Mouse (Mus musculus) MEL (cell line): ENCODE measurements at regions not wholly inside any gene's neighbourhood (a gene's known extent, or its start where the extent isn't known, plus 50 kb on each side); places are given as distances from the start of the nearest gene placed in this dataset.

ENCODE experiments used
- DNase-seq: peaks from one replicate; pipeline ENCODE4 v3.0.0; 2011; ENCODE audit warnings: low read depth, low spot score
- H3K27ac ChIP-seq: 2 replicates; pipeline ENCODE4 v1.5.1; 2012; ENCODE audit warnings: low read depth, mild to moderate bottlenecking, control low read depth, low read length, moderate library complexity; ENCODE audit not compliant: control insufficient read depth
- H3K27me3 ChIP-seq, 2 experiments: fragments of 150-350 bp in 1 of 2; sonication (generic) in 1 of 2; 2 replicates each; pipeline ENCODE4 v1.6.1; 2012; ENCODE audit warnings: low read length in 2 of 2, mild to moderate bottlenecking in 2 of 2, improper control_type of control experiment in 1 of 2, moderate library complexity in 1 of 2; ENCODE audit not compliant: insufficient read depth in 2 of 2, control insufficient read depth in 1 of 2
- H3K36me3 ChIP-seq, 2 experiments: 2 replicates each; pipeline ENCODE4 v1.6.1; 2012 to 2014; ENCODE audit warnings: low read length in 2 of 2, improper control_type of control experiment in 1 of 2, inconsistent platforms in 1 of 2, mild to moderate bottlenecking in 1 of 2; ENCODE audit not compliant: insufficient read depth in 2 of 2, control insufficient read depth in 1 of 2
- H3K4me1 ChIP-seq, 2 experiments: fragments of 150-350 bp in 1 of 2; sonication (generic) in 1 of 2; 2 replicates each; pipeline ENCODE4 v1.6.1; 2012; ENCODE audit warnings: low read length in 2 of 2, improper control_type of control experiment in 1 of 2, mild to moderate bottlenecking in 1 of 2; ENCODE audit not compliant: insufficient read depth in 2 of 2, control insufficient read depth in 1 of 2
- H3K4me3 ChIP-seq, 2 experiments: fragments of 150-350 bp in 1 of 2; sonication (generic) in 1 of 2; 2 replicates each; pipeline ENCODE4 v1.5.1; 2012; ENCODE audit warnings: low read depth in 2 of 2, low read length in 2 of 2, mild to moderate bottlenecking in 2 of 2, moderate library complexity in 2 of 2, control low read depth in 1 of 2, improper control_type of control experiment in 1 of 2; ENCODE audit not compliant: control insufficient read depth in 1 of 2, insufficient read depth in 1 of 2
- H3K79me2 ChIP-seq: 2 replicates; pipeline ENCODE4 v1.6.1; 2012; ENCODE audit warnings: mild to moderate bottlenecking, low read length, moderate library complexity; ENCODE audit not compliant: control insufficient read depth, poor library complexity, insufficient read depth
- H3K9ac ChIP-seq: 2 replicates; pipeline ENCODE4 v1.6.1; 2012; ENCODE audit warnings: low read depth, mild to moderate bottlenecking, control low read depth, low read length, moderate library complexity; ENCODE audit not compliant: control insufficient read depth, poor library complexity, severe bottlenecking
- H3K9me3 ChIP-seq: fragments of 150-350 bp; sonication (generic); replicated peaks from 2 replicates; pipeline ENCODE4 v1.6.1; 2012; ENCODE audit warnings: mild to moderate bottlenecking, low read length, improper control_type of control experiment, moderate library complexity; ENCODE audit not compliant: insufficient read depth
- CHD1 ChIP-seq: IDR thresholded peaks from 2 replicates; pipeline ENCODE4 v1.6.1; 2012; ENCODE audit warnings: low read depth, mild to moderate bottlenecking, inconsistent platforms, low read length, improper control_type of control experiment
- CHD2 ChIP-seq: IDR thresholded peaks from 2 replicates; pipeline ENCODE4 v1.6.1; 2011; ENCODE audit warnings: low read length, improper control_type of control experiment
- EP300 ChIP-seq, 2 experiments: IDR thresholded peaks; 2 replicates each; pipeline ENCODE4 v1.6.1; 2011; ENCODE audit warnings: improper control_type of control experiment in 2 of 2, low read length in 2 of 2, low read depth in 1 of 2, mild to moderate bottlenecking in 1 of 2
- GABPA ChIP-seq: IDR thresholded peaks from 2 replicates; pipeline ENCODE4 v1.6.1; 2012; ENCODE audit warnings: low read depth, mild to moderate bottlenecking, inconsistent platforms, low read length, improper control_type of control experiment, moderate library complexity
- GATA1 ChIP-seq: IDR thresholded peaks from 2 replicates; pipeline ENCODE4 v1.6.1; 2011; ENCODE audit warnings: low read depth, low read length, improper control_type of control experiment
- HCFC1 ChIP-seq: IDR thresholded peaks from 2 replicates; pipeline ENCODE4 v1.6.1; 2012; ENCODE audit warnings: low read depth, mild to moderate bottlenecking, inconsistent platforms, low read length, improper control_type of control experiment, moderate library complexity
- KAT2A ChIP-seq: conservative IDR thresholded peaks from 2 replicates; pipeline ENCODE4 v1.6.1; 2012; ENCODE audit warnings: low read depth, low read length, improper control_type of control experiment, inconsistent platforms
- MAFK ChIP-seq: IDR thresholded peaks from 2 replicates; pipeline ENCODE4 v1.6.1; 2011; ENCODE audit warnings: low read depth, mild to moderate bottlenecking, low read length, improper control_type of control experiment, borderline replicate concordance
- MAZ ChIP-seq: IDR thresholded peaks from 2 replicates; pipeline ENCODE4 v1.6.1; 2012; ENCODE audit warnings: low read depth, mild to moderate bottlenecking, inconsistent platforms, low read length, improper control_type of control experiment
- MXI1 ChIP-seq: IDR thresholded peaks from 2 replicates; pipeline ENCODE4 v1.6.1; 2011; ENCODE audit warnings: mild to moderate bottlenecking, low read depth, low read length, improper control_type of control experiment
- MYB ChIP-seq: IDR thresholded peaks from 2 replicates; pipeline ENCODE4 v1.6.1; 2011; ENCODE audit warnings: mild to moderate bottlenecking, low read depth, low read length, improper control_type of control experiment
- MYC ChIP-seq: IDR thresholded peaks from 2 replicates; pipeline ENCODE4 v1.6.1; 2011; ENCODE audit warnings: low read depth, mild to moderate bottlenecking, low read length, improper control_type of control experiment, moderate library complexity
- NELFE ChIP-seq: IDR thresholded peaks from 2 replicates; pipeline ENCODE4 v1.6.1; 2011; ENCODE audit warnings: low read depth, low read length, improper control_type of control experiment
- NRF1 ChIP-seq: IDR thresholded peaks from 2 replicates; pipeline ENCODE4 v1.6.1; 2014; ENCODE audit warnings: low read depth, mild to moderate bottlenecking, inconsistent platforms, low read length, improper control_type of control experiment, moderate library complexity; ENCODE audit not compliant: poor library complexity, insufficient read depth, severe bottlenecking
- POLR2AphosphoS2 ChIP-seq: IDR thresholded peaks from 2 replicates; pipeline ENCODE4 v1.6.1; 2011; ENCODE audit warnings: low read length, improper control_type of control experiment
- POLR2AphosphoS5 ChIP-seq: IDR thresholded peaks from 2 replicates; pipeline ENCODE4 v1.6.1; 2012; ENCODE audit warnings: low read depth, borderline replicate concordance, mild to moderate bottlenecking, inconsistent platforms, low read length, moderate library complexity, mixed read lengths
- RAD21 ChIP-seq: IDR thresholded peaks from 2 replicates; pipeline ENCODE4 v1.6.1; 2011; ENCODE audit warnings: mild to moderate bottlenecking, low read depth, low read length, improper control_type of control experiment
- RCOR1 ChIP-seq: IDR thresholded peaks from 2 replicates; pipeline ENCODE4 v1.6.1; 2012; ENCODE audit warnings: low read depth, mild to moderate bottlenecking, inconsistent platforms, low read length, improper control_type of control experiment
- TAL1 ChIP-seq: IDR thresholded peaks from 2 replicates; pipeline ENCODE4 v1.6.1; 2012; ENCODE audit warnings: mild to moderate bottlenecking, inconsistent platforms, low read length, moderate library complexity, mixed read lengths
- UBTF ChIP-seq: IDR thresholded peaks from 2 replicates; pipeline ENCODE4 v1.6.1; 2012; ENCODE audit warnings: low read depth, mild to moderate bottlenecking, inconsistent platforms, low read length, improper control_type of control experiment, moderate library complexity, borderline replicate concordance; ENCODE audit not compliant: insufficient read depth
- USF1 ChIP-seq: IDR thresholded peaks from 2 replicates; pipeline ENCODE4 v1.6.1; 2014; ENCODE audit warnings: low read depth, mild to moderate bottlenecking, inconsistent platforms, low read length, improper control_type of control experiment, moderate library complexity
- USF2 ChIP-seq, 2 experiments: IDR thresholded peaks; 2 replicates each; pipeline ENCODE4 v1.6.1; 2011 to 2012; ENCODE audit warnings: improper control_type of control experiment in 2 of 2, low read length in 2 of 2, borderline replicate concordance in 1 of 2, inconsistent platforms in 1 of 2, low read depth in 1 of 2, mild to moderate bottlenecking in 1 of 2; ENCODE audit not compliant: insufficient read depth in 1 of 2
- ZKSCAN1 ChIP-seq: IDR thresholded peaks from 2 replicates; pipeline ENCODE4 v1.6.1; 2012; ENCODE audit warnings: low read depth, mild to moderate bottlenecking, inconsistent platforms, low read length, improper control_type of control experiment, moderate library complexity

GRCm38 (mm10) chr5:116892877-116893276, 223.0 kb downstream of the Suds3 start:
- Histone ChIP-seq H3K4me1 (no peaks in the 10 kb centered on the region), H3K9me3 (no peaks in the 10 kb centered on the region), H3K79me2 (no peaks in the 10 kb centered on the region), H3K36me3 (no peaks in the 10 kb centered on the region), H3K27ac (no peak overlapping the region), H3K4me3 (no peak overlapping the region), H3K9ac (no peak overlapping the region), H3K27me3 (no peaks in the 10 kb centered on the region)
- TF ChIP-seq MYB (no peak), MXI1 (no peak), HCFC1 (no peak), TAL1 (no peak), NRF1 (no peak), GABPA (no peak), MYC (no peak), NELFE (no peak), POLR2AphosphoS5 (no peak)
- no peak for DNase-seq

GRCm38 (mm10) chr5:116889224-116889623, 226.7 kb downstream of the Suds3 start:
- H3K4me3 ChIP-seq = no peak overlapping the region
- TF ChIP-seq USF1 = no peak
- TF ChIP-seq MYB = no peak
- no peak for TF ChIP-seq HCFC1
- no peak for TF ChIP-seq KAT2A
- no peak for TF ChIP-seq USF2 (IDR thresholded peaks at IDR 0.05; ENCODE audit: borderline replicate concordance in 1 of 2, insufficient read depth in 1 of 2, low read depth in 1 of 2, low read length in 2 of 2)
- no peak for TF ChIP-seq ZKSCAN1
- TF ChIP-seq RAD21 = no peak
- TF ChIP-seq MAZ = no peak
- TF ChIP-seq GATA1 = no peak
- no peak for TF ChIP-seq POLR2AphosphoS2
- no peak for TF ChIP-seq CHD2
- no peak for TF ChIP-seq UBTF
- no peak for TF ChIP-seq NRF1
- no peak for TF ChIP-seq EP300 (IDR thresholded peaks at IDR 0.05; ENCODE audit: low read depth in 1 of 2, low read length in 2 of 2)
- no peak for TF ChIP-seq MAFK
- no peak for TF ChIP-seq MXI1
- no peak for TF ChIP-seq RCOR1
- TF ChIP-seq CHD1 = no peak
- no peak for TF ChIP-seq TAL1

More at GRCm38 (mm10) chr5:116889224-116889623, 226.7 kb downstream of the Suds3 start:
- no peaks in the 10 kb centered on the region for H3K79me2 ChIP-seq
- no peaks in the 10 kb centered on the region for H3K27me3 ChIP-seq
- DNase-seq = no peak
- H3K9ac ChIP-seq = no peak overlapping the region
- no peaks in the 10 kb centered on the region for H3K36me3 ChIP-seq
- H3K27ac ChIP-seq = no peak overlapping the region
- no peaks in the 10 kb centered on the region for H3K4me1 ChIP-seq
- no peaks in the 10 kb centered on the region for H3K9me3 ChIP-seq
